Mouse (Mus musculus) liver, adult 2 months (tissue): ENCODE results near the gene Gstp3. TPM values are rescaled to one million over a fixed set of nuclear protein-coding genes. Genes with fewer than 3 reads are reported as not detected.
"Not testable (repeated sequence)": the region's sequence is repeated elsewhere in the genome, so short reads cannot be mapped to it uniquely, and the experiment has no call there.

Experiments
- DNase-seq: peaks from one replicate; pipeline ENCODE4 v3.0.0-alpha.2; 2011; ENCODE audit warnings: low read depth, low spot score; ENCODE audit errors: extremely low read depth
- H3K27ac ChIP-seq: fragments of 200-500 bp; replicated peaks from 2 replicates; pipeline ENCODE4 v1.5.1; 2012; ENCODE audit warnings: low read depth, mild to moderate bottlenecking, control low read depth, inconsistent platforms, low read length; ENCODE audit not compliant: insufficient read depth
- H3K27me3 ChIP-seq: fragments of 200-500 bp; 2 replicates; pipeline ENCODE4 v1.6.1; 2012; ENCODE audit warnings: mild to moderate bottlenecking, moderate library complexity, low read length, inconsistent platforms; ENCODE audit not compliant: control insufficient read depth, insufficient read depth
- H3K36me3 ChIP-seq: fragments of 200-500 bp; 2 replicates; pipeline ENCODE4 v1.6.1; 2012; ENCODE audit warnings: low read length, inconsistent platforms; ENCODE audit not compliant: control insufficient read depth, insufficient read depth
- H3K4me1 ChIP-seq: fragments of 200-500 bp; 2 replicates; pipeline ENCODE4 v1.6.1; 2011; ENCODE audit warnings: low read length; ENCODE audit not compliant: control insufficient read depth, insufficient read depth
- H3K4me3 ChIP-seq: fragments of 200-500 bp; 2 replicates; pipeline ENCODE4 v1.5.1; 2011; ENCODE audit warnings: low read depth, mild to moderate bottlenecking, control low read depth, low read length, moderate library complexity; ENCODE audit not compliant: insufficient read depth
- H3K79me2 ChIP-seq: fragments of 200-500 bp; 2 replicates; pipeline ENCODE4 v1.6.1; 2012; ENCODE audit warnings: inconsistent platforms, mild to moderate bottlenecking, low read length, moderate library complexity; ENCODE audit not compliant: control insufficient read depth, insufficient read depth
- H3K9ac ChIP-seq: fragments of 200-500 bp; 2 replicates; pipeline ENCODE4 v1.6.1; 2012; ENCODE audit warnings: low read depth, mild to moderate bottlenecking, control low read depth, inconsistent platforms, low read length
- CTCF ChIP-seq: fragments of 200-500 bp; IDR thresholded peaks from 2 replicates; pipeline ENCODE4 v1.5.1; 2011; ENCODE audit warnings: low read depth, low read length, control low read depth
- POLR2A ChIP-seq: fragments of 200-500 bp; IDR thresholded peaks from 2 replicates; pipeline ENCODE4 v1.6.1; 2011; ENCODE audit warnings: low read length, control low read depth; ENCODE audit not compliant: insufficient read depth; ENCODE audit errors: extremely low read depth
- whole genome bisulfite sequencing: fragments of 180-500 bp; shearing (Covaris S2); methylation state at CpG from one replicate; pipeline ENCODE4 v1.1.7; 2018; 5-methylcytosine and 5-hydroxymethylcytosine counted together
- polyA plus RNA-seq: library from polyadenylated mRNA; depleted of rRNA; stranded (reverse); fragments of >200 nt; gene quantifications from 2 replicates; pipeline ENCODE4 v1.2.3, GENCODE M21; 2012
- total RNA-seq: library from RNA; depleted of rRNA; stranded (reverse); fragments of >200 nt; gene quantifications from 2 replicates; pipeline ENCODE4 v1.2.3, GENCODE M21; 2014

Gene Gstp3
- total and polyA plus RNA-seq, 2 experiments: 21.5 to 54.3 TPM

DNA sequence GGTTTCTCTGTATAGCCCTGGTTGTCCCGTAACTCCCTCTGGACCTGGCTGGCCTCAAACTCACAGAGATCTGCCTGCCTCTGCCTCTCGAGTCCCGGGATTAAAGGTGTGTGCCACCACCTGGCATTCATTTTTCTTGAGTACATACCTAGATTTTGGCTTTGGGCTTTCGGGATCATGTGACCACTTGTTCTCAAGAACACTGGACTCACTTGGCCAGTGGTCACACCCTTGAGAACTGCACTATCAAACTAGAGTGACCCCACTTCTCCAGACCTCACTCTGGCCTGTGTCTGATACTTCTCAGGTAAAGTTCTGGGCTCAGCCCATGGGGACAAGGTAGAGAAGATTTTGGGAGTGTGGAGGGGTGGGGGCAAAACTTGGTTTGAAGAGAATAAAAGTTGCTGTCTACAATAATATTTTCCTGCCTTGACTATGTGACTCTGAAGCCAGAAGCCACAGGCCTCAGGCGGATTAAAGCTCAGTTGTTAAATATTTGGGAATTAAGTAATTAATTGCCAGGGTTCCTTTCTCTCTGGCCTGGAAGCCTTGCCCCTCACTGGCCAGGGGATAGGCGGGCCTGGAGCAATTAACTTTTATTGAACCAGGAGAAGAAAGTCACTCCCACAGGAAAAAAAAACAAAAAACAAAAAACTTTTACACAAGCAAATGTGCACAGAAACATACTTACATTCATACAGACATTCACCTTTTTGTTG is 13.5 kb upstream of the Gstp3 start:
- H3K79me2 ChIP-seq: no peaks in the 10 kb centered on the region
- WGBS: 54% methylated on average over 6 of the region's 6 CpGs
- H3K27ac ChIP-seq: peak overlapping the region; percentile 78
- peak overlapping the region; percentile 24; the same call in 1 of the 2 replicates for H3K9ac ChIP-seq
- peak; percentile 47 for DNase-seq
- H3K4me1 ChIP-seq: peaks cover 25% of the 10 kb centered on the region
- H3K36me3 ChIP-seq: no peaks in the 10 kb centered on the region
- H3K4me3 ChIP-seq: no peak overlapping the region
- H3K27me3 ChIP-seq: no peaks in the 10 kb centered on the region
- TF ChIP-seq POLR2A (no peak), CTCF (no peak)

DNA sequence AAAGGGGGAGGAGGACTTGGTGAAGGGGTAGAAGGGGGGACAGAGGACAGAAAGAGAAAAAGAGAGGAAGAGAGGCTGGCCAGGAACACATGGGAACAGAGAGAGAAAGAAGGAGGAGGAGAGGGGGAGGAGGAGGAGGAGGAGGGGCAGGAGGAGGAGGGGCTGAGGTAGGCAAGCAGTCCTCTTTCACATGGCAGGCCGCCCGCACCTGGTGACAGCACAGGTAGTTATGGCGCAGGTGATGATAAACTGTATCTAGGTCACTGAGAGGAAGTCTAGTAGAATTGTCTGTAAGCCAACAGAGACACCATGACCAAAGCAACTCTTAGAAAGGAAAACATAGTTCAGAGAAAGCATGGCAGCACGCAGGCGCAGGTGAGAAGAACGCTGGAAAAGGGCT is 12.0 kb upstream of the Gstp3 start:
- Histone ChIP-seq H3K27me3 (no peaks in the 10 kb centered on the region), H3K36me3 (no peaks in the 10 kb centered on the region), H3K4me1 (peaks cover 34% of the 10 kb centered on the region), H3K4me3 (no peak overlapping the region), H3K79me2 (no peaks in the 10 kb centered on the region), H3K27ac (peak overlapping the region; percentile 88), H3K9ac (peak overlapping the region; percentile 61; the same call in 1 of the 2 replicates)
- WGBS: 57% methylated on average over 6 of the region's 6 CpGs
- peak; percentile 69 for DNase-seq
- no peak for TF ChIP-seq CTCF
- TF ChIP-seq POLR2A: no peak

DNA sequence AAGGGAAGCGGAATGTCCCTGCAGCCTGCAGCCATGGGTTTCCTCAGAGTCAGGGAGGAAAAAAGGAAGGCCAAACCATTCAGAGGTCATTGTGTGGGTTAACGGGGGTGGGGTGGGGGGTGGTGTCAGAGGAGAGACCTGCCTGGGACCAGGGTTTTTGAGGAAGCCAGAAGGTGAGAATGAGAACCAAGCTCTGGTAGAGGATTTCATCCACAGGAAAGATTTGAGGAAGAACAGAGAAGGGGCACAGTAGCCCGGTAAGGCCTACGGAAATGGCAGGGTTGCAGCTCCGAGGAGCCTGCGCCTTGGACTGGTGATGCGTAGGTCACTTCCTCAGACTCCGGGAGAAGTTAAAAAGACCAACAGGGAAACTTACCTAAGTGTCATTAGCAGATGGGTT is 11.4 kb upstream of the Gstp3 start:
- peak overlapping the region; percentile 61 for H3K9ac ChIP-seq
- peak overlapping the region; percentile 8; the same call in 1 of the 2 replicates for H3K4me3 ChIP-seq
- H3K79me2 ChIP-seq: no peaks in the 10 kb centered on the region
- no peaks in the 10 kb centered on the region for H3K27me3 ChIP-seq
- 38% methylated on average over 8 of the region's 8 CpGs for WGBS
- H3K36me3 ChIP-seq: no peaks in the 10 kb centered on the region
- no peak for TF ChIP-seq CTCF
- TF ChIP-seq POLR2A: no peak
- peak; percentile 45 for DNase-seq
- peaks cover 33% of the 10 kb centered on the region for H3K4me1 ChIP-seq
- peak overlapping the region; percentile 88 for H3K27ac ChIP-seq

DNA sequence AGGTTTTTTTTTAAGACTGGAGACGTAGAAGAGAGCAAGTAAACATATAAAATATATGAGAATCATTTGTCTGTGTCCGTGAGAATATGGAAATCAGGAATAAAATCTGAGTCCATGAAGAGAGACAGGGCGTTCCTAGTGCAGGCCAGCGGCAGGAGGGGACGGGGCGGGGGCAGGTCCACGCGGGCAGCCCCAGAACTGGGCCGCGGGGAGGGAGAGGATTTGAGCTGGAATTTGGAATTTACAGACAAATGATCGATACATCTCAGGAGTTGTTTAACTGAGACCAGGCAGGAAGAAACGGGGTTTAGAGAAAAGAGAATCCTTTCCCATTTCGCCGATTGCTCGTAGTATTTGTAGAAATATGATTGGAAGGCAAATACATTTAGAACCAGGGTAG is 10.9 kb upstream of the Gstp3 start:
- H3K79me2 ChIP-seq: no peaks in the 10 kb centered on the region
- H3K9ac ChIP-seq: peak overlapping the region; percentile 61
- 20% methylated on average over 15 of the region's 15 CpGs for WGBS
- H3K4me1 ChIP-seq: peaks cover 30% of the 10 kb centered on the region
- H3K27me3 ChIP-seq: no peaks in the 10 kb centered on the region
- H3K36me3 ChIP-seq: no peaks in the 10 kb centered on the region
- H3K4me3 ChIP-seq: peak overlapping the region; percentile 12; the same call in 1 of the 2 replicates
- TF ChIP-seq CTCF (no peak), POLR2A (no peak)
- DNase-seq: peak; percentile 84
- H3K27ac ChIP-seq: peak overlapping the region; percentile 88

DNA sequence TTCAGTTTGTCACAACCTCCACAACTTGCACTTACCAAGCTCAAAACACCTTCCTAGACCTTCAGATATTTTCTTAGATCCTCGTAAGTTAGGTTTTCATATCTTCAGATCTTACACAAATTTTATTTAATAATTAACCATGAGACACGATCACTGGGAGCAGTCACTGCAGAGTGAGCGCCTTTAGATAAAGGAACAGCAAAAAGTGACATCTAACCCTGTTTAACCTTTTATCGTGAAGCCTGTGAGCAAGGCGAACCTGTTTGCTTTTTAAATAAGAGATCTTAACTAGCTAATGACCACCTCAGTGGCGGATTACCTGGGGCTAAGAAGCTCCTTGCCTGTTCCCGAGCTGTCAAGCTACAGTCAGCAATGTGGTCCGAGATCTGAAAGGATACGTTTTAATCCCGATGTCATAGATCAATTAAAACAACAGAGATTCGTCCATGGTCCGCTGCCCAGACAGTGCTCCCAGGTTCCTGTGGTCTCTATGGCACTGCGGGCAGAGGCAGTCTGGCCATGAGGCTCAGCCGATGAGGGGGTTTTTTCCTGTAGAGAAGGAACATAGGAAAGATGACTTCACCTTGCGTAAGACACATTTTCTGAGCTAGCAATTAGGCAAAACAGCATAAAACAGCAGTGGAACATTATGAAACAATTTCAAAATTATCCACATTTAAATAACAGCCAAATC is 9.5 kb upstream of the Gstp3 start:
- 22% methylated on average over 15 of the region's 15 CpGs for WGBS

DNA sequence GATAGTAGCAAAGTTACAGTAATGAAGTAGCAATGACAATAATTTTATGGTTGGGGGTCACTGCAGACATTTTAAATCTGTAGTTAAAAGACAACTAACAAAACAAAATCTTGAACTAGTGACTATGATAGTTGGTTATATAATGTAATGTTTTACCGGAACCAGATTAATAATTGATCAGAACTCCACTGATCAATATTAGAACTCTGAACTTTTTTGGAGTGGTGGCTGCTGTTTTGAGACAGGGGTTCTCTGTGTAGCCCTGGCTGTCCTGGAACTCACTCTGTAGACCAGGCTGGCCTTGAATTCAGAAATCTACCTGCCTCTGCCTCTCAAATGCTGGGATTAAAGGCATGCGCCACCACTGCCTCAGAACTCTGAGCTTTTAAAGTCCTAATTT is 8.9 kb upstream of the Gstp3 start:
- Histone ChIP-seq H3K4me3 (peak overlapping the region; percentile 69), H3K9ac (peak overlapping the region; percentile 81), H3K27ac (peak overlapping the region; percentile 100), H3K4me1 (peaks cover 29% of the 10 kb centered on the region)
- 0 out of 2 replicates have a peak, but pooled peaks have one; percentile 18 for TF ChIP-seq POLR2A
- not testable (repeated sequence) for H3K27me3 ChIP-seq, H3K79me2 ChIP-seq, H3K36me3 ChIP-seq
- 27% methylated on average over 2 of the region's 2 CpGs for WGBS
- DNase-seq: peak; percentile 89

More for the DNA sequence above, 9.5 kb upstream of the Gstp3 start:
- Histone ChIP-seq H3K4me3 (peak overlapping the region; percentile 69), H3K27me3 (no peaks in the 10 kb centered on the region), H3K36me3 (no peaks in the 10 kb centered on the region), H3K9ac (peak overlapping the region; percentile 76), H3K4me1 (peaks cover 30% of the 10 kb centered on the region), H3K27ac (peak overlapping the region; percentile 81), H3K79me2 (no peaks in the 10 kb centered on the region)
- no peak for TF ChIP-seq CTCF
- TF ChIP-seq POLR2A: peak; percentile 56
- peak; percentile 90 for DNase-seq
